Mouse (Mus musculus) adrenal gland, adult (tissue): Measurements from ENCODE around the gene Csnk1d.

Experiments used
- DNase-seq, 2 experiments: peaks; one replicate each; pipeline ENCODE4 v3.0.0; 2022 to 2023; ENCODE audit warnings: low spot score in 1 of 2; ENCODE audit not compliant: inconsistent age in 2 of 2

Gene Csnk1d

GRCm38 (mm10) chr11:120916477-120916876 is 74.7 kb downstream of the Csnk1d start:
- DNase-seq = peak in 1 of 2 experiments; percentile 69

DNA sequence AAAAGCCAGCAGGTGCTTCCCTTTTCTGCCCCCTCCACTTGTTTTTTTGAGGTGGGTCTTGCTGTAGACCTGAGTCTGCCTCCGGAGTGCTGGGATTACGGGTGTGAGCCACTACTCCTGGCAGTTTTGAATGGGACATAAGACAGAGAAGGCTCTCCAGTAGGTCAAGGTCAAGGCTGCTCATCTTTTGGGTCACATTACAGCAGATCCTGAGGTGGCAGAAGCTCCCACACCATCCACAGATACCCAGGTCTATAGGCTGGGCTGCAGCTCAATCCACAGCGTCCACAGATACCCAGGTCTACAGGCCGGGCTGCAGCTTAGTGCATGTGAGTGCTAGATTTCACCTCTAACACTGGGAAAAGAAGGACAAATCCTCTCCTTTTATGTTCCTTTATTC is 77.3 kb downstream of the Csnk1d start:
- DNase-seq = peak in 1 of 2 experiments; percentile 67
